Comparison of ENCODE assay signal across 20 mouse cellular contexts in the genomic region with DNA sequence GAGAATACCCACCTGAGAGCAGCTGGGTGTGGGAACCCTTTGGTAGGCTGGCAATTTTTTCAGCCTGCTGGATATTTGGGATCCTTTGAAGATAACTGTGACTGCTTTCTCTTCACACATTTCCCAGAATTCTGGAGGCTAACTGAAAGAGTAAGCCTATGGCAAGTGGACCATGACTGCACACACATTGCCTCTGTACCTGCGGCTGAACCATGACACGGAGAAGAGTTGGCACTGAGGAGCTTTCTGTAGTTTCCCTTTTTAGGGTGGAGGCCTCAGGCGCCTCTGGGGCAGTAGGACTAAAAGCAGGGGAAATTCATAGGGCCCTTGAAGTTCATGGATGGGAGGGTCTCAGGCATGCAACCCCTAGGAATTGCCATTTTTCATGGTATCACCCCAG. TPM values are rescaled to one million over a fixed set of nuclear protein-coding genes. Genes with fewer than 3 reads are reported as not detected.
A peak's percentile ranks its signal among the peaks of the same experiment; 100 is the strongest.
DNase-seq lines count a peak whose midpoint lies in the region; ATAC-seq lines count a peak whose summit lies in the region.
"Had no signal": no experiment of that assay in that cellular context is flagged by ENCODE, and none has a peak within 500 bp of the region (broad histone marks: within the 10 kb centered on the region; RNA-seq: fewer than 3 reads in every experiment).

No protein-coding gene starts in this region.

- ATAC-seq in neural tube, embryonic 13.5 days (ENCODE audit: low read depth): no peak
- ATAC-seq in neural tube, embryonic 15.5 days (ENCODE audit: low FRiP score): no peak
- no peak for ATAC-seq in hindbrain, embryonic 11.5 days (ENCODE audit: low FRiP score)
- ATAC-seq in midbrain, embryonic 12.5 days (ENCODE audit: low FRiP score, low read depth): no peak

- no peak for DNase-seq in hindbrain, embryonic 11.5 days (ENCODE audit: low spot score)
- no peak for DNase-seq in cerebellum, adult 11 months
- no peak for DNase-seq in adrenal gland, adult 8-10 months
- no peak for DNase-seq in right cerebral cortex, postnatal 25 days
- DNase-seq: adrenal gland, postnatal 14 days; B cell, adult 2 months; cerebellum, adult 18-20 months; kidney, adult 8-10 months; layer of hippocampus, postnatal 36 days; liver, embryonic 13.5 days; thymus, postnatal 4 days had no signal

- H3K4me2 ChIP-seq in neural tube, embryonic 13.5 days: no peak overlapping the region
- H3K4me2 ChIP-seq in neural tube, embryonic 15.5 days: no peak overlapping the region
- H3K4me2 ChIP-seq in hindbrain, embryonic 11.5 days (replicated peaks; ENCODE audit: low read depth, low read length): no peak overlapping the region
- H3K4me2 ChIP-seq in midbrain, embryonic 12.5 days (replicated peaks): no peak overlapping the region
- H3K4me2 ChIP-seq: embryonic facial prominence, embryonic 12.5 days; heart, embryonic 15.5 days; limb, embryonic 12.5 days; liver, embryonic 13.5 days; lung, embryonic 15.5 days had no signal

- no peak overlapping the region for H3K9ac ChIP-seq in neural tube, embryonic 13.5 days
- no peak overlapping the region for H3K9ac ChIP-seq in neural tube, embryonic 15.5 days (replicated peaks)
- no peak overlapping the region for H3K9ac ChIP-seq in hindbrain, embryonic 11.5 days (ENCODE audit: low read depth, low read length)
- no peak overlapping the region for H3K9ac ChIP-seq in midbrain, embryonic 12.5 days (replicated peaks)
- H3K9ac ChIP-seq: embryonic facial prominence, embryonic 12.5 days; heart, embryonic 15.5 days; limb, embryonic 12.5 days; liver, embryonic 13.5 days; lung, embryonic 15.5 days had no signal

- 86% methylated on average over 3 of the region's 3 CpGs for WGBS in neural tube, embryonic 13.5 days
- WGBS in neural tube, embryonic 15.5 days: 89% methylated on average over 3 of the region's 3 CpGs
- WGBS in hindbrain, embryonic 11.5 days: 90% methylated on average over 3 of the region's 3 CpGs
- WGBS in midbrain, embryonic 12.5 days: 91% methylated on average over 3 of the region's 3 CpGs

- peaks cover 45% of the 10 kb centered on the region for H3K4me1 ChIP-seq in neural tube, embryonic 13.5 days (replicated peaks)
- H3K4me1 ChIP-seq in neural tube, embryonic 15.5 days: peaks cover 40% of the 10 kb centered on the region
- H3K4me1 ChIP-seq in hindbrain, embryonic 11.5 days (replicated peaks; ENCODE audit: control insufficient read depth, insufficient read depth, low read length): peaks cover 7% of the 10 kb centered on the region
- H3K4me1 ChIP-seq in midbrain, embryonic 12.5 days: peaks cover 41% of the 10 kb centered on the region
- H3K4me1 ChIP-seq: liver, embryonic 13.5 days had no signal

- no peaks in the 10 kb centered on the region for H3K9me3 ChIP-seq in neural tube, embryonic 13.5 days
- H3K9me3 ChIP-seq in neural tube, embryonic 15.5 days (replicated peaks): no peaks in the 10 kb centered on the region
- H3K9me3 ChIP-seq in hindbrain, embryonic 11.5 days (ENCODE audit: control insufficient read depth, low read length): no peaks in the 10 kb centered on the region
- no peaks in the 10 kb centered on the region for H3K9me3 ChIP-seq in midbrain, embryonic 12.5 days
- H3K9me3 ChIP-seq: embryonic facial prominence, embryonic 12.5 days; heart, embryonic 15.5 days; limb, embryonic 12.5 days; liver, embryonic 13.5 days; lung, embryonic 15.5 days had no signal

- no peaks in the 10 kb centered on the region for H3K36me3 ChIP-seq in neural tube, embryonic 13.5 days
- no peaks in the 10 kb centered on the region for H3K36me3 ChIP-seq in neural tube, embryonic 15.5 days
- no peaks in the 10 kb centered on the region for H3K36me3 ChIP-seq in hindbrain, embryonic 11.5 days (ENCODE audit: control insufficient read depth, insufficient read depth, low read length)
- H3K36me3 ChIP-seq in midbrain, embryonic 12.5 days: no peaks in the 10 kb centered on the region
- H3K36me3 ChIP-seq: embryonic facial prominence, embryonic 12.5 days; heart, embryonic 15.5 days; limb, embryonic 12.5 days; liver, embryonic 13.5 days; lung, embryonic 15.5 days had no signal

- H3K4me3 ChIP-seq in neural tube, embryonic 13.5 days: no peak overlapping the region
- no peak overlapping the region for H3K4me3 ChIP-seq in neural tube, embryonic 15.5 days (replicated peaks)
- H3K4me3 ChIP-seq in hindbrain, embryonic 11.5 days (ENCODE audit: low read depth, low read length): no peak overlapping the region
- H3K4me3 ChIP-seq in midbrain, embryonic 12.5 days: no peak overlapping the region
- H3K4me3 ChIP-seq: embryonic facial prominence, embryonic 12.5 days; heart, embryonic 15.5 days; limb, embryonic 12.5 days; liver, embryonic 13.5 days; lung, embryonic 15.5 days had no signal

- peak overlapping the region; percentile 88; the same call in 1 of the 2 replicates for H3K27ac ChIP-seq in neural tube, embryonic 13.5 days (replicated peaks)
- H3K27ac ChIP-seq in neural tube, embryonic 15.5 days (replicated peaks): no peak overlapping the region
- peak overlapping the region; percentile 10; the same call in 1 of the 2 replicates for H3K27ac ChIP-seq in hindbrain, embryonic 11.5 days (ENCODE audit: low read depth, low read length)
- H3K27ac ChIP-seq in midbrain, embryonic 12.5 days (replicated peaks): peak overlapping the region; percentile 81; the same call in 1 of the 2 replicates
- H3K27ac ChIP-seq: embryonic facial prominence, embryonic 12.5 days; heart, embryonic 15.5 days; limb, embryonic 12.5 days; liver, embryonic 13.5 days; lung, embryonic 15.5 days; macrophage had no signal

- no peaks in the 10 kb centered on the region for H3K27me3 ChIP-seq in neural tube, embryonic 13.5 days
- H3K27me3 ChIP-seq in neural tube, embryonic 15.5 days (replicated peaks): no peaks in the 10 kb centered on the region
- H3K27me3 ChIP-seq in hindbrain, embryonic 11.5 days (ENCODE audit: control insufficient read depth, insufficient read depth, low read length): no peaks in the 10 kb centered on the region
- H3K27me3 ChIP-seq in midbrain, embryonic 12.5 days: 0 out of 2 replicates have a peak, but pooled peaks cover 6% of the 10 kb centered on the region

RNA-seq across cellular contexts. Expression of a gene that starts 40.9 kb away (rescaled TPM):
- not detected in 2 replicates for polyA plus RNA-seq in neural tube, embryonic 13.5 days (2015; fragmentation: Nextera tagmentation; extraction: Ambion mirVana)
- 1.5 TPM in 1 of 2 replicates, not detected in the other for polyA plus RNA-seq in neural tube, embryonic 15.5 days (2015; fragmentation: Nextera tagmentation; extraction: Ambion mirVana)
- not detected in 2 replicates for polyA plus RNA-seq in hindbrain, embryonic 11.5 days (2014; fragmentation: Nextera tagmentation; extraction: Ambion mirVana)
- polyA plus RNA-seq in midbrain, embryonic 12.5 days (2016; fragmentation: Nextera tagmentation; extraction: Ambion mirVana): not detected in 2 replicates
- total RNA-seq in adrenal gland, adult 8-10 months (2022): under 1 TPM in 3 of 4 experiments, not detected in 1; 0.42 to 0.71 (median 0.62) TPM
- total RNA-seq: layer of hippocampus, postnatal 36 days had no signal
- polyA plus RNA-seq: embryonic facial prominence, embryonic 12.5 days; macrophage; neural tube, embryonic 14.5 days had no signal

RNA-seq across cellular contexts. Expression of a gene that starts 46.0 kb away (rescaled TPM):
- polyA plus RNA-seq in neural tube, embryonic 13.5 days (2015; fragmentation: Nextera tagmentation; extraction: Ambion mirVana): 45.7 and 46.8 TPM in 2 replicates
- 45.6 and 54.3 TPM in 2 replicates for polyA plus RNA-seq in neural tube, embryonic 15.5 days (2015; fragmentation: Nextera tagmentation; extraction: Ambion mirVana)
- 82.5 and 84.2 TPM in 2 replicates for polyA plus RNA-seq in hindbrain, embryonic 11.5 days (2014; fragmentation: Nextera tagmentation; extraction: Ambion mirVana)
- polyA plus RNA-seq in midbrain, embryonic 12.5 days (2016; fragmentation: Nextera tagmentation; extraction: Ambion mirVana): 53.3 and 66.7 TPM in 2 replicates
- total RNA-seq in adrenal gland, adult 8-10 months (2022): 10 to 100 TPM; 12.7 to 21.5 (median 18.0) TPM
